Mouse (Mus musculus): ENCODE results near the gene Tcf7. TPM values are rescaled to one million over a fixed set of nuclear protein-coding genes. Genes with fewer than 3 reads are reported as not detected.

The Tcf7 gene
- total RNA-seq, 2 experiments from 2014 or later = 5.3 to 7.1 TPM

- no peak for DNase-seq (ENCODE audit: low spot score in 2 of 2)
- intact Hi-C loops (cut with DNase I) = no loop called here
Observed at GRCm38 (mm10) chr11:52286958-52287305, 4.1 kb upstream of the Tcf7 start.

DNA sequence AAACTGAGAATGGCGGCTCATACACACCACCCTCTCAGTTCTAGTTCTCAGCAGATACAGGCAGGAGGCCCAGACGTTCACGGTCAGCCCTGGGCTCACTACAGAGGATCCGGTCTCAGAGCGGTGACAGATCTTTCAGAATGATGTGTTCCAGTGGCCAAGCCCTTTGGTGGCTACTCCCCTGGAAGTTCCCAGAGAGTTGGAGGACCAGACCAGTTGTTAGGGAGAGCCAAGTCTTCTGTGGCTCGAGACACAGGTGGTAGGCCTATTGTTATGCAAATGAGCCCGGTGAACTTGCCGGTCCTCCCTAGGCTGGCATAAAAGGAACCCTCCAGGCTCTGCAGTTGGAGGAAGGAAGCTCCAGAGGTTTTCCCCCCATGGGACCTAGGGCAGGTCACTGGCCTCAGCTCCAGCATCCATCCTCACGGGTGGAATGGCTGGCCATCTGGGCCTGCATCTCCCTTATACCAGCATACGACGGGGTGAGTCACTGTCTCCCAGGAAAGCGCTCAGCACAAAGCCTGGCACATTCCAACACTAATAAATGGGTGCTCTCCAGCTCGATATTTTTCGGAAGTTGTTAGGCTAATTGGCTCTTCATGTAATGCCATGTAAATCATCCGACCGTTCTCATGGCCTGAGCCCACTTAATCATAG lies 3.6 kb upstream of the Tcf7 start:
- intact Hi-C loops (cut with DNase I) = no loop called here
- no peak for DNase-seq (ENCODE audit: low spot score in 2 of 2)

DNA sequence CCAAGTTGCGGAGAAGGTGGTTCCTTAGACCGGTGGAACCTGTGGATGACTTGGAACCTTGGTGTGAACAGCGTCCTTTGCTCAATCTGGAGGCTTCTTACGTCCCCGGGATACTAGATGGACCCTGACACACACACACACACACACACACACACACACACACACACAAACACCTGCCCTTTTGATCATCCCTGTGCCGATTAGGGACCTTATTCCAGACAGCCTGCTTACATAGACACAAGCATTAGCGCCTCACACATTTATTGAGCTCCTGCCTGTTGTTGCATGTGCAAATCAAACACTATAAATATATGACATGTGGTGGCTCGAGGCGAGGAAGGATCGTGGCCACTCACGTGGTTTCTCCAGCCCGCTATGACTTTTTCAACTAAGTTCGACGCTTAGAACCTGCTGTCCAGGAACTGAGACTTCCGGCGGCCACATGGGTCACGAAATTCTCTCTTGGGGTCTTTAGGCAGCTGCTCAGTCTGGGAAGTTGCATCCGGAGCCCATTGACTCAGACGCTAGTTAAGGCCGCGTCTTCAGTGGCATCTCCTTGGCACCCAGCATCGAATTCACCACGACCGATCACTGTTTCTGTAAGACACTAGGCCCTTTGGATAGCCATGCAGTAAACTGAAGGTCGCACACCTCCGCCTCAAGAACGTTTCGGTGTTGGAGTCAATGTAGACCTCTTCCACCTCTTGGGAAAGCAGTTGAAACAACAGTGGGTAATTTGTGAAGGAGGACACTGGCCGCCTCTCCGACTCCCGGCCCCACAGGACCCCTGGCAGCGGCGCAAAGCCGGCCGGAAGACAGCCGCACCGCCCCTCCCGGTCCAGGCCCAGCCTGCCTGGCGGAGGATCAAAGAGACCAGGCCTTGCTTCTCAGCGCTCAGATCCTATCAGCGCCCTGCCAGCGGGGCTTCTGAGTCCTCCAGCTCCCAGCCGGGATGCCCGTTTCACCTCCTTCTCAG lies 1.1 kb upstream of the Tcf7 start:
- intact Hi-C loops (cut with DNase I) = no loop called here
- DNase-seq (ENCODE audit: low spot score in 2 of 2) = peak in 1 of 2 experiments; percentile 35

GRCm38 (mm10) chr11:52282420-52282773 lies 417 bp downstream of the Tcf7 start:
- DNase-seq (ENCODE audit: low spot score in 2 of 2) = no peak
- intact Hi-C loops (cut with DNase I) = no loop called here

- no peak for DNase-seq (ENCODE audit: low spot score in 2 of 2)
- intact Hi-C loops (cut with DNase I) = no loop called here
Observed at GRCm38 (mm10) chr11:52281568-52282328, 1.1 kb downstream of the Tcf7 start.

DNA sequence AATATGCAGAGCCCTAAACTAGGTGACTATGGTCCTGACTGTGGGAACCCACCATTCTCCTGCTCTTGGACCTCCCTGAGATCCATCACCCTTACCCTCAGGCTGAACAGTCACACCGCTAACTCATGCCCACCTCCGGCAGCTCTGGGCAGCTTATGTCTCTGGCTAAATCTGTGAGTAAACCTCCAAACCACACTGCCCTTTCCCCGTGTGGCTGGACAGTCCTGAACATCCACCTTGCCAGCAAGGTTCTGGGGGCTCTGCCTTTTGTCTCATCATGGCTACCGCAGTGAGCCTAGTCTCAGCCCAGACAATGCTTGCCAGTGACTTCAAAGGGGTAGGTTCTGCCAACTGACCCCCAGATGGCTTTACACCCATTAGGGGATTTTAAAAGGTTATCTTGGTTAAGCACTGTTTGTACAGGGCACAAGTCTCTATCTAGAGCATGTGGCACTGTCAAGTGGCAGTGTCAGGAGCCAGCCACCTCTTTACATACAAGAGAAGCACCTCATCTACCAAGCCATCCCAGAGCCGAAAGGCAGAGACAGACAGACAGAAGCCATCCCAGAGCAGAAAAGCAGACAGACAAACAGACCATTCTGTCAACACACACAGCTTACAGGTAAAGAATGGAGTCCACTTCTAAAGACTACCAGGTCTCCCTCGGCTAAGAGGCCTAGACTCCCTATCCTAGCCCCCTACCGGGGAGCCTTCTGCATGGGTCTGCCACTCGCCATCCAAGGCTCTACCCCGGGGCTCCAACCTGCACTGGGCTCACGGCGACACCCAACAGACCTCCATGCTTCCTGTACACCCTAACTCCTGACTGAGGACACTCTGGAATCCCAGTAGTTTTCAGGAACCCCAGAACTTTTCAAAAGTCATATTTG lies 2.0 kb downstream of the Tcf7 start:
- DNase-seq (ENCODE audit: low spot score in 2 of 2) = no peak
- intact Hi-C loops (cut with DNase I) = no loop called here

DNA sequence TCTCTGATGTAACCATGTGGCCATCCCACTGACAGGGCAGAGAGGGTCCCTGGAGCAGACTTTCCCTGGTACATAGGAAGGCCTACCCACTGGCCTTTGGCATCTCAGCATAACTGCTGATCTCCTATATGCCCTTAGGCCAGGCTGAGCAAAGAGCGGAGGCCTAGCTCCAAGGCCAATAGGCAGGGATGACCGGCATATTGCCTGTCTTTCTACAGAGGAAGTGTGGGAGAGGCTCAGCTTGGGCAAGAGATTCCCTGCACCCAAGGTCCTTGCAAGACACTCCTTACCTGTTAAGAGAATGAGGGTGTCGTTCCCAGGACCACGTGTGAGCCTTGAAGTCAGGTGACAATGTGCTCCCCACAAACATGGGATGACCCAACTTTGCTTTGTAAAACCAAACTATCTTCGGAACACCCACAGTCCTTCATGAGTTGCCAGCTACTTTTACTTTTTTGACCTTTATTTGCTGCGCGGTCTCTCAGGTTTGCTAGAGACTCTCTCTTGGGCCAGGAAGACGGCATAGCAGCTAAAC lies 3.1 kb downstream of the Tcf7 start:
- intact Hi-C loops (cut with DNase I) = no loop called here
- DNase-seq (ENCODE audit: low spot score in 2 of 2) = no peak

- intact Hi-C loops (cut with DNase I) = no loop called here
- DNase-seq (ENCODE audit: low spot score in 2 of 2) = no peak
Observed at GRCm38 (mm10) chr11:52278991-52279390, 3.8 kb downstream of the Tcf7 start.

DNA sequence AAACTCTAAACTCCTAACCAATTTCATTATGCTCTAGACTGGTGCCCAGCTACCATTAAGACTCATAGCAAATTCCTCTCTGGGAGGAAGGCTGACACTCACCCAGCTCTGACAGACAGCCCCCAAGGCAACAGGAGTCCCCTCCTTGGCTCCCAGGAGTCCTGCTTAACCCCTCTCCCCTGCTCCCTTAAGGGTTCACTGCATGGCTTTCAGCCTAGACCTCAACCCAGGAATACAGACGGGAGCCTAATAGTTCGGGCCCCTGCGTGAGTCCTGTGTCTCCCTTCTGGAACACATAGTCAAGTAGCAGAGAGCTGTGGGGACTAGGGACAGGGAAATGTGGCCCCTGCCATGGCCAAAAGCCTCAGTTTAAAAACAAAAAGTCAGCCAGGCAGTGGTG lies 4.7 kb downstream of the Tcf7 start:
- intact Hi-C loops (cut with DNase I) = no loop called here
- DNase-seq (ENCODE audit: low spot score in 2 of 2) = no peak

DNA sequence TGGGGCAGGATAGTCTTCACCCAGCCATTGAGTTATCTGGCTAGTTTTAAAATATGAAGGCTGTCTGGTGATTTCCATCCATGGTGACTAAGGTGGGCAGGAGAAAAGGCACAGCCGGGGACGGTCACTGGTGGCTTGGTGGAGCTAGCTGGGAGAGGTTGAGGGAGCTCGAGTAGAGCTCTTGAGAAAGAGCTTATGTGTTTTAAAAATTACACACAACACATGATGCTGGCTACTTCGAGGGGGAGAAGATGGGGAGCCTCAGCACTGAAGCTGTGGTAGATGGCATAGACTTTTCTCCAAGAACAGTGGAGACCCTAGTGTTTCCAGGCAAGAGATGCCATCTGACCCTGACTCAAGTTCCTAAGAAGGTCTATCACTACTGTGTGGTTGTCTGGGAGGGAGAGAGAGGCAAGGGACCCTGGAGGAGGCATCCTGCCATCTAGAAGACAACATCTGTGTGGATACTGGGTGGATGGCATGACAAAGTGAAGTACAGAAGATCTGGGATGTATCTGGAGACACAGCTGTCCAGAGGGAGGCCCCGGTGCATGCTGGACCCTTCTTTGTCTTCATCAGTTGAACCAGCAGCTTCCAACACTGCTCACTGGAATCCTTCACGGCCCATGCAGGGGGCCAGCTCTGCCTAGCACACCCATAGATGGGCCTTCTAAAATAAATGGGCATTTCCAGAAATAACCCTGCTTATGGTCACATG lies 5.2 kb downstream of the Tcf7 start:
- no peak for DNase-seq (ENCODE audit: low spot score in 2 of 2)
- intact Hi-C loops (cut with DNase I) = no loop called here

DNA sequence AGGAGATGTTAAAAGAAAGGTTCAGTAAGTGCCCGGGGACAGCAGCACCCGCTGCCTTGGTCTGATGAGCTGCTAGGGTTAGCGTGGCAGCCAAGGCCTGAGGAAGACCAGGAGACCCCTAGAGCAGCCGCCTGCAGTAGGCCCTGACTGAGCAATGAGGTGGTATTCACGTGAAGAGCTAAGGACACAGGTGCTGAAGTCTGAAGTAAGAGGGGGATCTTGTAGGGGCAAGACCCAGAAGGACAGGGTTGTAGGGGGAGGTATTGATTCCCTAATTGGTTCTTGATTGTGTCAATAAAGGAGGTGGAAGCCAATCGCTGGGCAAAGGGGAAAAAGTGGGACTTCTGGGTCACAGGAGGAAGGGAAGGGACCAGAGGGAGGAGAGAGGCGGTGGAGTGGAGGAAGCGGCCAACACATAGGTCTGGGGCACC lies 5.8 kb downstream of the Tcf7 start:
- intact Hi-C loops (cut with DNase I) = no loop called here
- DNase-seq (ENCODE audit: low spot score in 2 of 2) = no peak

- DNase-seq (ENCODE audit: low spot score in 2 of 2) = peak; percentile 22 to 60
- intact Hi-C loops (cut with DNase I) = no loop called here
Observed at GRCm38 (mm10) chr11:52275774-52276555, 6.8 kb downstream of the Tcf7 start.

DNA sequence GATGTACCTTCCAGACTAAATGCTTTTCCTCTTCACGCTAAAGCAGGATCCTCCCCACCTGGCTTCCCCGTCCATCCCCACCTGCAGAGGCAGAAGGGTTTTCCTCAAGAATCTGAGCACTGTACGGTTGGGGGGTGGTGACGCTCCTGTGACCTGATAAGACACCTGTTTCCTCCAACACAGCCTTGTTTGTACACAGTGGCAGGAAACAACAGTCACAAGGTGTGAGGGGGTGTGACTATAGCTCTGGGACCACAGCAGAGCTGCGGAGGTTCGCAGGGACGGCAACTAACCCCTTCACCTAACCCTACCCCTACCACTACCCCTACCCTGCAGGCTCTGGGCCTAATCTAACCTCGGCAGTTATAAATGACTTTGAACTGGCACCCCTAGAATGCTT lies 7.4 kb downstream of the Tcf7 start:
- DNase-seq (ENCODE audit: low spot score in 2 of 2) = no peak
- intact Hi-C loops (cut with DNase I) = no loop called here

- no peak for DNase-seq (ENCODE audit: low spot score in 2 of 2)
Observed at GRCm38 (mm10) chr11:52274456-52275112, 8.2 kb downstream of the Tcf7 start.

GRCm38 (mm10) chr11:52273942-52274330 lies 8.9 kb downstream of the Tcf7 start:
- DNase-seq (ENCODE audit: low spot score in 2 of 2) = no peak
- intact Hi-C loops (cut with DNase I) = no loop called here

More at GRCm38 (mm10) chr11:52274456-52275112, 8.2 kb downstream of the Tcf7 start:
- intact Hi-C loops (cut with DNase I) = no loop called here

DNA sequence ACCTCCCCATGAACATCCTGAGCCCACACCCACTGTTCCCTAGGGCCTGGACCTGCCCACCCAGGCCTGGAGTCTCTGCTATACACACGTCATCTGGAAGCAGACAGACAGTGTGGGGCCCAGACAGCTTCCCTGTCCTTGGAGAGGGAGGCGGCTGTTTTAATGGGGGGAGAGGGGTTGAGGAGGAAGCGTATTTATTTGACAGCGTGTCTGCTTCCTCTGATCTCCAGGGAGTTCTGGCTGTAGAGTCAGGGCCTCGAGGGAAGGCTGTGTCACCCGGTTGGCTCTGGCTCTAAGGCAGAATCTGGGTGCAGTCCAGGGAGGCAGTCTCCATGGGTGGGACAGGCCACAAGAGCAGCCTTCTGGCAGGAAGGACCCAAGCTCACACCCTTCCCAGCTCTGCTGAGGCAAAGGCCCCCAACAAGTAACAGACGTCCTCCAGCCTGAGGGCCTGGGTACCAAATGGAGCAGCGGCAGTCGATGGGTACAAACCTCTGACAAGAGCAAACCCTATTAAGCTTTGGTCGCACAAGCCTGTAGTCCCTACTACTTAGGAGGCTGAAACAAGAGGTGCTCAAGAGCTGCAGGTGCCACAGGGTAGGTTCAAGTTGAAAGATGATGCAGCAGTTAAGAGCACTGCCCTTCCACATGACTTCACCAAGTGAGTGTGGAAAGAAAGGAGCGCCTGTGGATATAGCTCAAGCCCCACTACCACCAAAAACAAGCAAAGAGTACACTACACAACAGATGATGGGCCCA lies 9.5 kb downstream of the Tcf7 start:
- intact Hi-C loops (cut with DNase I) = no loop called here
- no peak for DNase-seq (ENCODE audit: low spot score in 2 of 2)
